Mouse (Mus musculus) heart, embryonic 12.5 days (tissue): ENCODE measurements around the gene Tsacc. TPM values are rescaled to one million over a fixed set of nuclear protein-coding genes. Genes with fewer than 3 reads are reported as not detected.

ENCODE experiments used
- ATAC-seq: fragments of 200-750 bp; cut with Nextera tagmentation; 2 replicates; pipeline ENCODE4 v1.8.0; 2017; ENCODE audit warnings: moderate TSS enrichment, moderate library complexity; ENCODE audit not compliant: insufficient number of reproducible peaks, low FRiP score
- H3K27ac ChIP-seq: fragments of 300-500 bp; sonication (generic); 2 replicates; pipeline ENCODE4 v1.5.1; 2016; ENCODE audit warnings: mild to moderate bottlenecking, moderate library complexity; ENCODE audit not compliant: poor library complexity, severe bottlenecking
- H3K27me3 ChIP-seq: fragments of 300-500 bp; sonication (generic); replicated peaks from 2 replicates; pipeline ENCODE4 v1.6.1; 2016; ENCODE audit warnings: mild to moderate bottlenecking, moderate library complexity
- H3K36me3 ChIP-seq: fragments of 300-500 bp; sonication (generic); 2 replicates; pipeline ENCODE4 v1.6.1; 2016; ENCODE audit warnings: mild to moderate bottlenecking, moderate library complexity
- H3K4me1 ChIP-seq: fragments of 300-500 bp; sonication (generic); replicated peaks from 2 replicates; pipeline ENCODE4 v1.6.1; 2016; ENCODE audit warnings: mild to moderate bottlenecking
- H3K4me2 ChIP-seq: fragments of 300-500 bp; sonication (generic); 2 replicates; pipeline ENCODE4 v1.6.1; 2016; ENCODE audit warnings: mild to moderate bottlenecking, moderate library complexity
- H3K4me3 ChIP-seq: fragments of 300-500 bp; sonication (generic); 2 replicates; pipeline ENCODE4 v1.5.1; 2016; ENCODE audit warnings: mild to moderate bottlenecking
- H3K9ac ChIP-seq: fragments of 300-500 bp; sonication (generic); 2 replicates; pipeline ENCODE4 v1.6.1; 2016; ENCODE audit warnings: mild to moderate bottlenecking, moderate library complexity
- H3K9me3 ChIP-seq: fragments of 300-500 bp; sonication (generic); replicated peaks from 2 replicates; pipeline ENCODE4 v1.6.1; 2016; ENCODE audit warnings: mild to moderate bottlenecking, moderate library complexity
- WGBS: fragments of 180-500 bp; shearing (Covaris S2); methylation state at CpG from one replicate; pipeline ENCODE4 v1.1.7; 2016; 5-methylcytosine and 5-hydroxymethylcytosine counted together
- polyA plus RNA-seq: library from polyadenylated mRNA; unstranded; fragments of >200 nt; fragmentation: Nextera tagmentation; extraction: Ambion mirVana; gene quantifications from 2 replicates; pipeline ENCODE4 v1.2.1, GENCODE M21; 2016

The Tsacc gene
- polyA plus RNA-seq, 1 experiment from 2014 or later: 12.7 TPM

DNA sequence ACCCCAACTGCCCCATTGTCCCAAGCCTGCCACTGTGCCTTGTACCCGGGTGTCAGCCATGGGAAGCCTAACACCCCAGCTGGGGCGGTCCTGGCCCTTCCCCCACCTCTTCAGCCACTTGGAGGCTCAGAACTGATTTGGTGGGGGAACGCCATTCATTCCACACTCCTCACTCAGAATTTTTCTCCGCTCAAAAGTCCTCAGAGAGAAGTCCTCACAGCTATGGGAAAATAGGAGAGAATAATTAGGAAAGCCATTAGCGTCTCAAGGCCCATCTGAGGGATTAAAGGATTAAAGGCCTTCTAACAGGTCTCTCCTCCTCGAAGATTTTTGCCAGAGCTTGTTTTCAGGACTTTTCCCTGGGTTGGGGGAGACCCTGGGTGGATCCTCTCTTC lies 59.6 kb downstream of the Tsacc start:
- 26% methylated on average over 6 of the region's 6 CpGs for WGBS
- Histone ChIP-seq H3K9ac (no peak overlapping the region), H3K27ac (no peak overlapping the region), H3K4me1 (peaks cover 5% of the 10 kb centered on the region), H3K36me3 (no peaks in the 10 kb centered on the region), H3K4me3 (no peak overlapping the region), H3K27me3 (peaks cover 96% of the 10 kb centered on the region), H3K4me2 (no peak overlapping the region), H3K9me3 (no peaks in the 10 kb centered on the region)
- no peak for ATAC-seq

- no peak overlapping the region for H3K4me3 ChIP-seq
- no peak for ATAC-seq
- H3K9me3 ChIP-seq: no peaks in the 10 kb centered on the region
- H3K9ac ChIP-seq: no peak overlapping the region
- no peak overlapping the region for H3K27ac ChIP-seq
- no peaks in the 10 kb centered on the region for H3K36me3 ChIP-seq
- WGBS: 53% methylated on average over 2 of the region's 2 CpGs
- H3K4me2 ChIP-seq: no peak overlapping the region
- H3K27me3 ChIP-seq: peaks cover 94% of the 10 kb centered on the region
- H3K4me1 ChIP-seq: no peaks in the 10 kb centered on the region
Observed at GRCm38 (mm10) chr3:88235616-88236015, 61.2 kb downstream of the Tsacc start.

DNA sequence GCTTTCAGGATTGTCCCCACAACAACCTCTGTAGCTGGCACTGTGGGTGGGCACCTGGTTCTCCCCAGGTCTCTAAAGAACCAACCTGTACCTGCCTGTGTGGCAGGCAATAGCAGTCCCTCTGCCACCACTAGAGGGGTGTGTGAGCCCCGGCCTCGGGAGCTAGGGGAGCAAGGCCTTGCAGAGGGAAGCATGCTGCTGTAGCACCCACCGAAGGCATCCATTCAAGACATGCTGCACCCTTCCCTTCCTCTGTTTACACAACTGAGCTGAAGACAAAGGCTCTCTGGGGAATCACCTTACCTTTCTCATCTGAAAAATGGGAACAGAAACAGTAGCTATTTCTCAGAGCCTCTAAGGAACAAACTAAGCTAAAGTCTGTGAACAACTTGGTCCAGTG lies 61.6 kb downstream of the Tsacc start:
- H3K4me3 ChIP-seq: no peak overlapping the region
- H3K9me3 ChIP-seq: no peaks in the 10 kb centered on the region
- no peak overlapping the region for H3K27ac ChIP-seq
- no peak for ATAC-seq
- 10% methylated on average over 3 of the region's 3 CpGs for WGBS
- no peaks in the 10 kb centered on the region for H3K4me1 ChIP-seq
- no peak overlapping the region for H3K9ac ChIP-seq
- peaks cover 94% of the 10 kb centered on the region for H3K27me3 ChIP-seq
- H3K4me2 ChIP-seq: no peak overlapping the region
- no peaks in the 10 kb centered on the region for H3K36me3 ChIP-seq

GRCm38 (mm10) chr3:88234041-88234440 lies 62.8 kb downstream of the Tsacc start:
- Histone ChIP-seq H3K4me3 (no peak overlapping the region), H3K4me1 (no peaks in the 10 kb centered on the region), H3K4me2 (no peak overlapping the region), H3K36me3 (no peaks in the 10 kb centered on the region), H3K27ac (no peak overlapping the region), H3K9me3 (no peaks in the 10 kb centered on the region), H3K27me3 (peaks cover 94% of the 10 kb centered on the region), H3K9ac (no peak overlapping the region)
- 59% methylated on average over 8 of the region's 8 CpGs for WGBS
- no peak for ATAC-seq

- no peak overlapping the region for H3K4me2 ChIP-seq
- no peaks in the 10 kb centered on the region for H3K4me1 ChIP-seq
- H3K4me3 ChIP-seq: no peak overlapping the region
- H3K9ac ChIP-seq: no peak overlapping the region
- no peak overlapping the region for H3K27ac ChIP-seq
- no peaks in the 10 kb centered on the region for H3K9me3 ChIP-seq
- 27% methylated on average over 7 of the region's 7 CpGs for WGBS
- H3K27me3 ChIP-seq: peaks cover 94% of the 10 kb centered on the region
- no peaks in the 10 kb centered on the region for H3K36me3 ChIP-seq
- ATAC-seq: no peak
Observed at GRCm38 (mm10) chr3:88232851-88233649, 63.7 kb downstream of the Tsacc start.

Other genes starting within 250 kb of the Tsacc start
- 137 and 139 TPM in 2 replicates for gene Naxe, start 238.5 kb downstream of the Tsacc start, polyA plus RNA-seq
- not detected in 2 replicates for gene Ttc24, start 218.7 kb downstream of the Tsacc start, polyA plus RNA-seq
- gene Iqgap3, start 215.0 kb downstream of the Tsacc start, polyA plus RNA-seq: 32.3 and 36.8 TPM in 2 replicates
- 53.5 and 56.6 TPM in 2 replicates for gene Mef2d, start 154.6 kb downstream of the Tsacc start, polyA plus RNA-seq
- 0.19 TPM in 1 of 2 replicates, not detected in the other for gene Rhbg, start 42.3 kb downstream of the Tsacc start, polyA plus RNA-seq
- not detected in 2 replicates for gene Gm38392, start 9.8 kb downstream of the Tsacc start, polyA plus RNA-seq
- gene Cct3, start 117 bp upstream of the Tsacc start, polyA plus RNA-seq: 426 and 439 TPM in 2 replicates
- gene Glmp, start 28.0 kb upstream of the Tsacc start, polyA plus RNA-seq: 167 and 172 TPM in 2 replicates
- 1.4 and 1.9 TPM in 2 replicates for gene Tmem79, start 39.1 kb upstream of the Tsacc start, polyA plus RNA-seq
- 53.9 and 57.5 TPM in 2 replicates for gene Smg5, start 39.3 kb upstream of the Tsacc start, polyA plus RNA-seq
- gene Paqr6, start 67.6 kb upstream of the Tsacc start, polyA plus RNA-seq: 3.6 and 4.3 TPM in 2 replicates
- 0.10 TPM in 1 of 2 replicates, not detected in the other for gene Bglap3, start 75.7 kb upstream of the Tsacc start, polyA plus RNA-seq
- gene Bglap2, start 81.7 kb upstream of the Tsacc start, polyA plus RNA-seq: not detected in 2 replicates
- gene Bglap, start 87.5 kb upstream of the Tsacc start, polyA plus RNA-seq: not detected in 2 replicates
- gene Pmf1, start 113.3 kb upstream of the Tsacc start, polyA plus RNA-seq: 100 and 104 TPM in 2 replicates
- 14.1 and 14.3 TPM in 2 replicates for gene Slc25a44, start 128.1 kb upstream of the Tsacc start, polyA plus RNA-seq
- 0.92 and 1.3 TPM in 2 replicates for gene Sema4a, start 164.2 kb upstream of the Tsacc start, polyA plus RNA-seq
- gene Lmna, start 213.0 kb upstream of the Tsacc start, polyA plus RNA-seq: 108 and 113 TPM in 2 replicates
- 11.8 and 13.9 TPM in 2 replicates for gene Mex3a, start 235.4 kb upstream of the Tsacc start, polyA plus RNA-seq